Mouse (Mus musculus) CD8-positive naive resting alpha-beta T cell, adult 2 months (primary cell): ENCODE measurements around the gene Pax8.

Source experiments
- DNase-seq, 2 experiments: peaks; one replicate each; pipeline ENCODE4 v3.0.0; 2022; ENCODE audit warnings: low read depth in 2 of 2, low spot score in 2 of 2

Pax8 gene

DNA sequence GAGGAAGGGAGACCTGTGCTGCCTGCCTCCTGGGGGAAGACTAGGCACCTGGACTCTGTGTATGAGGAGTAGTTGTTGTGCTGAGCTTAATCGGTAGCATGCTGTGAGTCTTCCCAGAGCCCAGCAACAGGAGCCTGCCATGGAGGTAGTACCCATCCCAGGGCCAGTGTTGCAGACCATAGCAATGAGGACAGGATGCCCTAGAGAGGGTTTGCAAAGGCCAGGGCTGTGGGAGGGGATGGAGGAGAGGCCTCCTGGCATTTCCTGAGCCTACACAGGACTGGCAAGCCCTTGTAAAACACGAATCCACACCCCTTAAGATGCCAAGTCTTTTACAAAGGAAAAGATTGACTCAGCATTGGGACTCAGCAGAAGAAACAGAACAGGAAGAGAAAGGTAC, 58.3 kb downstream of the Pax8 start:
- DNase-seq: no peak

DNA sequence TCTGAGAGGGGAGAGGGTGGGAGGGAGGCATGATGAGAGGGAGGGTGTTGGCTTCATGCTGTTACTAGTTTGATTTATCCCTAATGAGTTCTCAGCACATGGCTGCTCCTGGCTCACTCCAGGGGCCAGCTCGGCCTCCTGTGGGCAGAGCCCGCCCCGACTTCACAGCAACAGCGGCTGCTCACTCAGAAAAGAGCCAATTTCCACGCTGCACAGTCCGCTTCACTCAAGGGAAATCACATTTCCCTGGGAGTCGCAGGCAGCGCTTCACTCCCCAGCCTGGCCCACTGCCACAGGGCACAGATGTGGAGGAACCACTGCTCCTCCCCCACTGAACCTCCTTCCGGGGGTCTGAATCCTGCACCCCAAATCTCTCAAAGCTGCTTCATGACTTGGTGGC, 58.7 kb downstream of the Pax8 start:
- DNase-seq: no peak

DNA sequence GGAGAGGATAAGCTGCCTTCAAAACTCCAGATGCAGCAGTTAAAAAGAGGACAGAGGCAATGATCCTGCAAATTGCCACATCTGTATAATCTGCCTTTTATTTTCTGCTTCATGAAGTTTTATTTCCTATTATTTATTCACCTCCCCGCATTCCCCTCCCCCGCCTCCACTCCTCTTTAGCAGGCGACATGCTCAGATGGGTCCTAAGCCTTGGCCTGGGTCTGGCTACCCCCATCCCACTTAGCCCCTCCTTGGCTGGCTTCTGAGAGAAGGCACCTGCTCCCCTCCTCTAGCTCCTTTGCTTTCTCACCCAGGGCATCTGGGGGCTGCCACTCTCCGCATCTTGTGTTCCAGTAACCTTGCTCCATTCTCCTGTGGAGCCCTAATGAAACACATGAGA, 61.7 kb downstream of the Pax8 start:
- no peak for DNase-seq

DNA sequence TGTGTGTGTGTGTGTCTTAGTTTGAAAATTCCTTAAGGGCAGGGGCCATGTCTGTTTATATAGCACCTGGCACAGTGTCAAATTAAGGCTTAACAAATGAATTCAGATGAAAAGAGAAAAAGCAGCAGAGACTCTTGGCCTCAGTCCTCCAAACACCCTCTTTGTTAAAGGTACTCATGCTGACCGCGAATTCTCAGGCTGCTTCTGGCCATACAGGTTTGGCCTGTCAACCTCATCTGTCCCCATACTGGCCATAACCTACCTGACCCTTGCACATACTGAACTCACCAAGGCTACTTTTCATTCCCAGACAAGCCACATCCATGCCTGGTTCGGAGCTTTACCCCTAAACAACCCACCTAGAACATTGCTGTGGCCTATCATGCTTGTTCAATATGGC, 62.2 kb downstream of the Pax8 start:
- no peak for DNase-seq

DNA sequence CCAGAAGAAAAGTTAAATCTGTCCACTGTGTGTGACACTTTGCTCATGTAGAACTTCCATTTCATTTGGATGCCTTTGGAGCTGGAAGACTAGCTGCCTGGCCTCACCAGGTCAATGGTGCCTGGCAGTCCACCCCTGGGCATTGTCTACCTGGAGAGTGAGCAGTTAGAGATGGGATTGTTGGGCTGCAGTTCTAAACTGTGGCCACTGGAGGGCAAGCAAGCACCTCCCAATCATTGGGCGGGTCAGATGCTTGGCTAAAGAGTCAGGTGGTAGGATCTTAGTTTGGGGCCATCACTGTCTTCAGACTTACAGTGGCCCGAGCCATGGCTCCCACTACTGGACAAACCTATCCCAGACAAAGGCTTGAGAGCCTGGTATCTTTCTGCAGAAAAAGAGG, 66.2 kb downstream of the Pax8 start:
- DNase-seq: peak; percentile 34 to 58

DNA sequence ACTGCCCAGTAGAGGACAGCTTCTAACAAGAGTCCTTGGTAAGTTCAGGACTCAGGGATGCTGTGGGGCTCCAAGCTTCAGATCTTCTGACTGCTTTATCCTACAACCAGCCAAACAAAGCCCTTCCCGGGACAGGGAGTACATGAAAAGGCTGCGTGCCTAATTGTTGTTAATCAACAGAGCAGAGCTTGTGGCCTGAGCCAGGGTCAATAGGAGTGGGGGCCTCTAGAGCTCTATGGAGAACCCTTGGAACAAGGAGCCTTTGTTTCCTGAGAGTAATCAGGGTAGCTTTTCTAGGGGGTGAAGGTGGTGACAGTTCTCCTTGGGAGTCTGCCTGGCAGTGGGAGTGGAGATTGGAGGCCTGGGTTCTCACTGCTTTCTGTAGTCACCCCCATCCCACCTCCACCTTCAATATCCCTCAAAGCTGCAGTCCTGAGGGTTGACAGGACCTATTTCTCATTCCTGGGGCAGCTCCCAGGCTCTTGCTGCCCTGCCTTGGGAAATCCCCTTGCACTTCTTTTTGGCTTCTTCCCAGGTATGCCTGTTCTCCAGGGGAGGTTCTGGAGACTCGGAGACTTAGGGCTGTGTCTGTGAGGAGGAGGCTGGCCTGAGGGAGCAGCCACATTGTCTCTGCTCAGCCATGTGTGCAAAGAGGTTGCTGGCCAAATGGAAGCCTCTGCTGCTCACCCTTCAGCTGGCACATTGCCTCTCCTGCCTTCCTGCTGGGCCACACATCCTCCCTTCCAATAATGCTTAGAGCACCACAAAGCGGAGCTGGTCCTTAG, 67.5 kb downstream of the Pax8 start:
- DNase-seq: no peak

DNA sequence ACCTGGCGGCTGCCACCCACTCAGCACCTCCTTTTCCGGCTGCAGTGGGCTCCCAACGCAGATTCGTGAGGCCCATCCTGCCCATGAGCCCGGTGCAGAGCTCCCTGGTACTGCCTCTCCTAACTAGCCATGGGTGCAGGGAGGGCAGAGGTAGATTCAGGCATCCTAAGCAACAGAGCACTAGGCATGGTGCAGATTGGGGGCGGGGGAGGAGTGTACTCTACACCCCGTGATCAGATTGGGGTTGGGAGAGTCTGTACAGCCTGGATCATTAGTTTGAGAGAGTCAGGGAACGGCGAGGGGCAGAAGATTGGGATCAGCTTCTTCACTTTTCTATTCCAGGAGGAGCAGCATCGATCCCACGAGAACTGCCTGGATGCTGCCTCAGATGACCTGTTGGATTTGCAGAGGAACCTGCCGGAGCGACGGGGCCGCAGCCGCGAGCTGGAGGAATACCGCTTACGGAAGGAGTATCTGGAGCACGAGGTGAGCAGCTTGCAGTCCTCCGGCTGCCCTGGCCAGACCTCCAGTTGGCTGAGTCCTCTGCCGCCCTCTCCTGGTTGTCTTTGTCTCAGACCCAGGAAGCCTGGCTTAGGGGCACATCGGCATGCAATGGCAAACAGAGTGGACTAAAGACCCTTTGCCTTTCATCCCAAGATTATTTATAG, 69.9 kb downstream of the Pax8 start:
- DNase-seq: peak in 1 of 2 experiments; percentile 43

GRCm38 (mm10) chr2:24400711-24401110, 74.7 kb downstream of the Pax8 start:
- no peak for DNase-seq

DNA sequence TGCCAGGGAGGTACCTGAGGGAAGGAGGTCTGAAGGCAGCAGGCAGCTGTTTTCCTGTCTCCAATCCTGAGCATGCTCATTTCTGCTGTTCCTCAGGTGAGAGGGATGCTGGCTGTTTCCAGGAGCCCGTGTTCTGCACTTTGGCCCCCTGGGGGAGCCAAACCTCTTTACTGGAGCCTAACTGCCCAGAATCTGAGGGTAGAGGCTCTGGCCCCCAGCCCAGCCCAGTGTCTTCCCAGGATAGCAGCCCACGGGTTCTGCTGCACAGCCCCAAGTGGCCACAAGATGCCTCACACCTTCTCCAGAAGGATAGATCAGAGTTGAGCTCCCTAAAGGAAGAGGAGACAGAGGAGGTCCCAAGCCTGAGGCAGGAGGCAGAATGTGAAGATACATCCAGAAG, 78.3 kb downstream of the Pax8 start:
- no peak for DNase-seq

DNA sequence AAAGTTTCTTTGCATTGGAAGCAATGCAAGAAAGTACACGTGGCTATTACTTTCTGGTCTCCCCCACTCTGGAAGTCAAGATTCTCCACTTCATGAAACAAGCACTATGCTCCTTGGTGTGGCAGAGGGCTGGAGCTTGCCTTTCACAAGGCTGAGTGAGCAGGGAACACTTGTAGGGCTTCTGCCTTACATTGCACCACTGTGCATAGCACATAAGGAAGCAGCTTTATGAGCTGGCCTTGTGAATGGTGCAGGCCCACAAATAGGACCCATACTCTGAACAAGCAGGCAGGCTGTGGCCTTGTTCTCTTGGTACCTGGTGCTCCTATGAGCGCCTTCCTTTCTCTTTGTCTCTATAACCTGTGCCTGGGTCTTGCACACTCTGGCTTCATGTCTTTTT, 82.1 kb downstream of the Pax8 start:
- no peak for DNase-seq

GRCm38 (mm10) chr2:24387361-24388283, 87.8 kb downstream of the Pax8 start:
- DNase-seq: no peak

- no peak for DNase-seq
Measured at GRCm38 (mm10) chr2:24386964-24387320, 88.5 kb downstream of the Pax8 start.

DNA sequence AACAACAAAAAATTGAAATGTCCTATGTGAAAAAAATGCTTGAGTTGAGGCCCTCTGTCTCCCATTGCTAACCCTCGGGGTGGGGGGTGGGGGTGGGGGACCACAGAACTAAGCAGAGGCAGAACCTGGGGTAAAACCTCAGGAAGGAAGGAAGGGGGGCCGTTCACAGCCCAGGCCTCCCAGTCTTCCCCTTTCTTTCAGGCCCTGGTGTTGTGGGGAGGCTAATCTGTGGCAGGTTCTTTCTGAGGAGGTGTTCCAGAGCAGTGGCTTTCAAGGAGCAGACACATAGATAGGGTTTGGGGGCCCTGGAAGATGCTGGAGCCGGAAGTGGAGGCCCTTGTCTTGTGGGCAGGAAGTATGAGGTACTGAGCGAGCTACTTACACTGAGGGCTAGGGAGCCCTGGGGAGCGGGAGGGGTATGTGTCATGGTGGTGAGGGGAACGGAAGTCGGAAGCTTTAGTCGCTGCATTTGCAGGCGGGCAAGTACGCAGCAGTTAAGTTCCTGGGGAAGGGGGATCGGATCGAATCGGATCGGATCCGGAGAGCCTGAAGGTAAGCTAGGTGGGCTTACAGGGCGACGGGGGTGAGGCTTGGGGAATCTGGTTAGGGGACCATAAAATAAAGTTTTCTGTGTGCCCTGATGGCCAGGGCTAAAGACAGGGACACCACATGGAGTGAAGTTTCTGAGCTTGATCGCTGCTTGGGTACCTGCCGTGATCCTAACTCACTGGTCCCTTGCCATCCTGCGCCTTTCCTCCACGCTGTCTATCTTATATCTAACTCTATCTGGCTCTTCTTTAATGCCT, 89.0 kb downstream of the Pax8 start:
- DNase-seq: peak; percentile 83 to 86

GRCm38 (mm10) chr2:24385111-24385961, 90.1 kb downstream of the Pax8 start:
- DNase-seq: peak; percentile 80 to 89

DNA sequence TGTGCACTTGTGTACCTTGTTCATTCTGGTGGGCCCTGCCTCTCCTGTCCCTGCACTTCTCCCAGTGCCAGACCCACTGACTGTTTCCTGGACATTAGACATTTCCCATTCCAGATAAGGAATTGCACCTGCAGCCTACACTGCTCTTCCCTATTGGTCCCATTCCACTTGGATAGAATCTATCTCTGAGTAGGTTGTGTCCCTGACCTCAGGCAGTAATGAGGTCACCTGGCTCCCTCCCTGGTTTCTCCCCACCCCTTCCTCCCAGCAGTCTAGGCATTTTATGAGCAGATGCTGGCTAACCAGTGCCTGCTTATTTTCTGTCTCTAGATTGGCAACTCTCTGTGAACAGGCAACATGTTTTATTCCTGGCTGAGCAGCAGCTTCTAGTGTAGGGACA, 91.0 kb downstream of the Pax8 start:
- no peak for DNase-seq

- DNase-seq: no peak
Measured at GRCm38 (mm10) chr2:24383636-24384035, 91.8 kb downstream of the Pax8 start.

- DNase-seq: no peak
Measured at GRCm38 (mm10) chr2:24382456-24383230, 92.8 kb downstream of the Pax8 start.

DNA sequence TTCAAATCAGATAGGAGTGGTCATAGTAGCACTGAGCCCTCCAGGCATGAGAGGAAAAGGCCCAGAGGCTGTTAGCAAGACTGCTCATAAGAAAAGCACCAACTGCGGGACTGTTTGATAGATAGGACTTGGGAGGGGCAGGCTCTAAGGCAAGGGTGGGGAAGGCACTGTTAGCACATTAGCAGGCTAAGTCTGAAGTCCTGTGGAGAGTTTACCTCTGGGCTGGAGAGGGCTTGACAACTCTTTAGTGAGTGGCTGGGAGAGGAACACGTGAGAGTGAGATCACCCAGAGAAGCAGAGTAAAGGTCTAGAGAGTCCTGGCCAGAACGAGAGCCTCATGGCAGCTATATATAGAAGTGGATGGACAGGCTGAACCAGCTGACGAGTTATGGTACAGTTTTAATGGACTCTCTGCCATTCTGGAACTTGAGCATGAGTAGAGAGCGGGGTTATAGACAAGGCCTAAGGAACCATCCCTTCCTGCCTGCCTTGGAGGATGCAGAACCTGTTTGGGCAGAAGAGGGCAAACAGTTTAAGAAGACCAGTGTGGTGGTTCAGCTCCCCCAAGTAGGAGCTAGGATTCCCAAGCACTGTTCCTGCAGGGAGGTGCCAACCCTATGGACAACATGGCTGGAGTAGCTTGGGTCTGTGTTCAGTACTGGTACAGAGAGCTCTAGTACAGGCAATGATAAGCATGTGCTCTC, 96.5 kb downstream of the Pax8 start:
- no peak for DNase-seq
